Mouse (Mus musculus): ENCODE results near the gene Mgst2.

DNA sequence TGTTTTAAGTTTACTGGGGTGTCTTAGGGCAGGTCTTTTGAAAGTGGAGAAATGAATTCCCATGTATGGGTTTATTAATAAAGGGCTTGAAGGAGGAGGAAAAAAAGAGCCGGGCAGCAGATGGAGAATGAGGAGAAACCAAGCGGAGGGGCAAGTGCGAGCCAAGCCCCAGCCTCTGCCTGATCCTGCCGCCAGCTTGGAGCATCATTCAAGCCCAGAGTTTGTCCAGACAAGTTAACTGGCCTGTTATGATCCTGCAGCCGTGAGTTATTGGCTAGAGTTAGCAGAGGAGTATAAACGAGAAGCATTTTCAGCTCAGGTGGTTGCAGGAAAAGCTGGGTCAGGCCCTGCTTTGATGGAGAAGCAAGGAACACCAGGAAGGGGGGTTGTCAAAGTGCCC lies 26.2 kb downstream of the Mgst2 start:
- TF ChIP-seq POLR2A (IDR thresholded peaks at IDR 0.05; ENCODE audit: control insufficient read depth, low read depth, low read length) (no peak), CTCF (IDR thresholded peaks at IDR 0.05; ENCODE audit: control insufficient read depth, insufficient read depth, insufficient replicate concordance, low read depth, low read length) (no peak)

All from testis, adult 2 months (tissue).